In the genomic region with DNA sequence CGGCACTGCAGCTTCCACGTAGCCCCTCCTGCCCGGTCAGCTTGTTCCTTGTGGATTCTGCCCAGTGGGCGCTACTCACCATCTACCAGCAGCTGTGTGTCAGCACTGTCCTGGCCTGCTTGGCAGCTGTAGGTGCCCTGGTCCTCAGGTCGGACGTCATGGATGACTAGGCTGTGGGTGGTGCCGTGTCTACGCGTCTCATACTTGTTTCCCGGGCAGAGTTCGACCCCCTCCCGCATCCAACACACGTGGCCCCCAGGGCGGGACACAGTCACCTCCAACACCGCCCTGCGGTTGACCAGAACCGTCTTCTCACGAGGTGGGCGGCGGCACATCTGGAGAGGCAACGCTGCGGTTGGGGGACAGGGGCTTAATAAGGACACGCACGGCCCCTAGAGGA, we compare ENCODE assay signal across 9 mouse cellular contexts. TPM values are rescaled to one million over a fixed set of nuclear protein-coding genes. Genes with fewer than 3 reads are reported as not detected.
DNase-seq lines count a peak whose midpoint lies in the region; ATAC-seq and TF ChIP-seq lines count a peak whose summit lies in the region.
"Had no signal": no experiment of that assay in that cellular context is flagged by ENCODE, and none has a peak within 500 bp of the region (broad histone marks: within the 10 kb centered on the region; RNA-seq: fewer than 3 reads in every experiment).

No protein-coding gene starts in this region.

- no peak for ATAC-seq in G1E (ENCODE audit: extremely low read depth, insufficient number of reproducible peaks, low FRiP score, poor library complexity, severe bottlenecking)
- peak; percentile 10; the same call in 1 of the 2 replicates for ATAC-seq in hindbrain, postnatal 0 days
- no peak for ATAC-seq in liver, embryonic 13.5 days (ENCODE audit: low read depth)

- no peak overlapping the region for H3K27ac ChIP-seq in hindbrain, postnatal 0 days
- no peak overlapping the region for H3K27ac ChIP-seq in liver, embryonic 13.5 days

- H3K4me3 ChIP-seq in G1E (ENCODE audit: low read depth, low read length) = 0 out of 2 replicates have a peak overlapping the region, but pooled peaks have one; percentile 14
- H3K4me3 ChIP-seq in hindbrain, postnatal 0 days (ENCODE audit: low read length) = peak overlapping the region; percentile 47
- H3K4me3 ChIP-seq in liver, embryonic 13.5 days (replicated peaks) = peak overlapping the region; percentile 49; the same call in 1 of the 2 replicates

- H3K9me3 ChIP-seq in G1E (replicated peaks) = no peaks in the 10 kb centered on the region
- H3K9me3 ChIP-seq in hindbrain, postnatal 0 days (ENCODE audit: low read length) = no peaks in the 10 kb centered on the region
- H3K9me3 ChIP-seq in liver, embryonic 13.5 days (replicated peaks) = no peaks in the 10 kb centered on the region

- peaks cover 42% of the 10 kb centered on the region for H3K27me3 ChIP-seq in G1E (ENCODE audit: insufficient read depth, low read length)
- H3K27me3 ChIP-seq in hindbrain, postnatal 0 days (ENCODE audit: insufficient read depth, low read length) = no peaks in the 10 kb centered on the region
- peaks cover 93% of the 10 kb centered on the region for H3K27me3 ChIP-seq in liver, embryonic 13.5 days

- DNase-seq in adrenal gland, adult 2 months = peak; percentile 28
- DNase-seq in adrenal gland, adult 18-20 months (ENCODE audit: low spot score in 2 of 2) = no peak
- no peak for DNase-seq in G1E (ENCODE audit: low spot score)
- peak; percentile 31 for DNase-seq in hindbrain, postnatal 0 days (ENCODE audit: low spot score)
- no peak for DNase-seq in liver, embryonic 13.5 days
- no peak for DNase-seq in right cerebral cortex, postnatal 14 days
- DNase-seq in right cerebral cortex, postnatal 25 days = no peak
- no peak for DNase-seq in layer of hippocampus, postnatal 10 days (ENCODE audit: low spot score in 2 of 2)

- H3K4me1 ChIP-seq in G1E (ENCODE audit: insufficient read depth, low read depth, low read length) = peaks cover 18% of the 10 kb centered on the region
- peaks cover 3% of the 10 kb centered on the region; the same call in 1 of the 2 replicates for H3K4me1 ChIP-seq in hindbrain, postnatal 0 days (ENCODE audit: insufficient read depth, low read length)
- peaks cover 12% of the 10 kb centered on the region for H3K4me1 ChIP-seq in liver, embryonic 13.5 days (replicated peaks)

- H3K36me3 ChIP-seq in G1E (replicated peaks) = peaks cover 12% of the 10 kb centered on the region
- H3K36me3 ChIP-seq in hindbrain, postnatal 0 days (ENCODE audit: insufficient read depth, low read length) = peaks cover 24% of the 10 kb centered on the region
- no peaks in the 10 kb centered on the region for H3K36me3 ChIP-seq in liver, embryonic 13.5 days

- H3K4me2 ChIP-seq in hindbrain, postnatal 0 days (ENCODE audit: low read depth, low read length) = peak overlapping the region; percentile 83
- H3K4me2 ChIP-seq in liver, embryonic 13.5 days = peak overlapping the region; percentile 64; the same call in 1 of the 2 replicates

- H3K9ac ChIP-seq in hindbrain, postnatal 0 days (replicated peaks; ENCODE audit: low read length) = peak overlapping the region; percentile 48; the same call in 1 of the 2 replicates
- H3K9ac ChIP-seq in liver, embryonic 13.5 days = no peak overlapping the region

- 9% methylated on average over 24 of the region's 24 CpGs for WGBS in hindbrain, postnatal 0 days
- WGBS in liver, embryonic 13.5 days (ENCODE audit: insufficient replicate concordance) = 7% methylated on average over 24 of the region's 24 CpGs

- TF ChIP-seq CTCF in G1E (IDR thresholded peaks at IDR 0.05; ENCODE audit: low read depth, low read length) = no peak
- peak; percentile 28; the same call in 1 of the 2 replicates for TF ChIP-seq CTCF in hindbrain, postnatal 0 days (IDR thresholded peaks at IDR 0.05; ENCODE audit: low read depth)

RNA-seq across cellular contexts. Expression of gene Tmem198, which starts 7.2 kb away (rescaled TPM):
- total RNA-seq in adrenal gland, adult 2 months (2021) = 1 to 10 TPM; 2.5 to 2.8 TPM
- 15.0 and 17.4 TPM in 2 replicates for polyA plus RNA-seq in adrenal gland, adult 2 months (2012; rRNA removed)
- 1 to 10 TPM; 3.5 to 6.2 TPM for total RNA-seq in adrenal gland, adult 18-20 months (2021)
- total RNA-seq in G1E (2014; fragmentation: Nextera tagmentation) = 0.30 TPM in 1 of 2 replicates, not detected in the other
- 0.76 and 1.1 TPM in 2 replicates for total RNA-seq in G1E (2017)
- 4.0 and 4.8 TPM in 2 replicates for polyA plus RNA-seq in G1E (2012)
- total RNA-seq in hindbrain, postnatal 0 days (2014; rRNA removed) = 52.7 and 69.3 TPM in 2 replicates
- 33.9 and 36.4 TPM in 2 replicates for polyA plus RNA-seq in hindbrain, postnatal 0 days (2015; fragmentation: Nextera tagmentation; extraction: Ambion mirVana)
- polyA plus RNA-seq in liver, embryonic 13.5 days (2015; fragmentation: Nextera tagmentation; extraction: Ambion mirVana) = 0.08 and 0.10 TPM in 2 replicates
- 10 to 100 TPM; 48.3 to 53.8 TPM for total RNA-seq in layer of hippocampus, postnatal 10 days (2021)

RNA-seq across cellular contexts. Expression of gene Chpf, which starts 7.5 kb away (rescaled TPM):
- 10 to 100 TPM; 50.9 to 57.8 TPM for total RNA-seq in adrenal gland, adult 2 months (2021)
- 250 and 268 TPM in 2 replicates for polyA plus RNA-seq in adrenal gland, adult 2 months (2012; rRNA removed)
- total RNA-seq in adrenal gland, adult 18-20 months (2021) = 10 to 100 TPM; 58.9 to 59.1 TPM
- total RNA-seq in G1E (2014; fragmentation: Nextera tagmentation) = 19.9 and 23.6 TPM in 2 replicates
- 12.0 and 16.6 TPM in 2 replicates for total RNA-seq in G1E (2017)
- polyA plus RNA-seq in G1E (2012) = 119 and 121 TPM in 2 replicates
- total RNA-seq in hindbrain, postnatal 0 days (2014; rRNA removed) = 155 and 173 TPM in 2 replicates
- polyA plus RNA-seq in hindbrain, postnatal 0 days (2015; fragmentation: Nextera tagmentation; extraction: Ambion mirVana) = 55.3 and 55.8 TPM in 2 replicates
- 5.6 and 5.7 TPM in 2 replicates for polyA plus RNA-seq in liver, embryonic 13.5 days (2015; fragmentation: Nextera tagmentation; extraction: Ambion mirVana)
- 10 to 100 TPM; 78.4 to 79.4 TPM for total RNA-seq in layer of hippocampus, postnatal 10 days (2021)

RNA-seq across cellular contexts. Expression of gene Obsl1, which starts 19.7 kb away (rescaled TPM):
- 10 to 100 TPM; 35.9 to 56.6 TPM for total RNA-seq in adrenal gland, adult 2 months (2021)
- 81.5 and 101 TPM in 2 replicates for polyA plus RNA-seq in adrenal gland, adult 2 months (2012; rRNA removed)
- 10 to 100 TPM; 48.9 to 54.4 TPM for total RNA-seq in adrenal gland, adult 18-20 months (2021)
- total RNA-seq in G1E (2014; fragmentation: Nextera tagmentation) (not detected in 2 replicates), G1E (2017) (0.05 and 0.17 TPM in 2 replicates)
- not detected in 2 replicates for polyA plus RNA-seq in G1E (2012)
- total RNA-seq in hindbrain, postnatal 0 days (2014; rRNA removed) = 52.4 and 62.4 TPM in 2 replicates
- polyA plus RNA-seq in hindbrain, postnatal 0 days (2015; fragmentation: Nextera tagmentation; extraction: Ambion mirVana) = 22.7 and 23.9 TPM in 2 replicates
- 7.4 and 9.0 TPM in 2 replicates for polyA plus RNA-seq in liver, embryonic 13.5 days (2015; fragmentation: Nextera tagmentation; extraction: Ambion mirVana)
- total RNA-seq in layer of hippocampus, postnatal 10 days (2021) = 10 to 100 TPM; 30.7 to 38.2 TPM
- total RNA-seq: neutrophil, adult 5-6 weeks had no signal

RNA-seq across cellular contexts. Expression of gene Inha, which starts 20.3 kb away (rescaled TPM):
- total RNA-seq in adrenal gland, adult 2 months (2021) = 10 to 100 TPM; 15.0 to 38.5 TPM
- polyA plus RNA-seq in adrenal gland, adult 2 months (2012; rRNA removed) = 193 and 227 TPM in 2 replicates
- 10 to 100 TPM; 18.2 to 29.6 TPM for total RNA-seq in adrenal gland, adult 18-20 months (2021)
- not detected in 2 replicates for total RNA-seq in G1E (2014; fragmentation: Nextera tagmentation)
- total RNA-seq in G1E (2017) = not detected in 2 replicates
- polyA plus RNA-seq in G1E (2012) = not detected in 2 replicates
- 28.9 and 31.8 TPM in 2 replicates for total RNA-seq in hindbrain, postnatal 0 days (2014; rRNA removed)
- 20.3 TPM in 2 replicates for polyA plus RNA-seq in hindbrain, postnatal 0 days (2015; fragmentation: Nextera tagmentation; extraction: Ambion mirVana)
- 0.50 and 0.51 TPM in 2 replicates for polyA plus RNA-seq in liver, embryonic 13.5 days (2015; fragmentation: Nextera tagmentation; extraction: Ambion mirVana)
- 10 to 100 TPM; 25.5 to 28.4 TPM for total RNA-seq in layer of hippocampus, postnatal 10 days (2021)
- total RNA-seq: neutrophil, adult 5-6 weeks had no signal

RNA-seq across cellular contexts. Expression of gene Stk11ip, which starts 34.8 kb away (rescaled TPM):
- total RNA-seq in adrenal gland, adult 2 months (2021) = 10 to 100 TPM; 16.6 to 19.3 TPM
- 59.5 and 66.7 TPM in 2 replicates for polyA plus RNA-seq in adrenal gland, adult 2 months (2012; rRNA removed)
- 10 to 100 TPM; 12.6 to 19.5 TPM for total RNA-seq in adrenal gland, adult 18-20 months (2021)
- 25.2 and 35.2 TPM in 2 replicates for total RNA-seq in G1E (2014; fragmentation: Nextera tagmentation)
- 30.0 and 35.3 TPM in 2 replicates for total RNA-seq in G1E (2017)
- polyA plus RNA-seq in G1E (2012) = 201 and 251 TPM in 2 replicates
- total RNA-seq in hindbrain, postnatal 0 days (2014; rRNA removed) = 27.9 and 46.9 TPM in 2 replicates
- 13.5 and 14.0 TPM in 2 replicates for polyA plus RNA-seq in hindbrain, postnatal 0 days (2015; fragmentation: Nextera tagmentation; extraction: Ambion mirVana)
- 5.5 and 6.2 TPM in 2 replicates for polyA plus RNA-seq in liver, embryonic 13.5 days (2015; fragmentation: Nextera tagmentation; extraction: Ambion mirVana)
- total RNA-seq in layer of hippocampus, postnatal 10 days (2021) = 10 to 100 TPM; 22.5 to 23.6 TPM

Comparison
In these comparisons a context has a peak if more than half of its experiments do, and no peak if none do; other contexts are left out.
1. DNase-seq: peak in adrenal gland, adult 2 months (single experiment) and hindbrain, postnatal 0 days (single experiment); none in adrenal gland, adult 18-20 months (0 of 2), G1E (single experiment), liver, embryonic 13.5 days (single experiment), right cerebral cortex, postnatal 14 days (single experiment), right cerebral cortex, postnatal 25 days (single experiment) and layer of hippocampus, postnatal 10 days (0 of 2).
2. RNA of gene Obsl1, which starts 19.7 kb away (total RNA-seq): 35.9 to 56.6 TPM in adrenal gland, adult 2 months, 48.9 to 54.4 TPM in adrenal gland, adult 18-20 months, 52.4 to 62.4 TPM in hindbrain, postnatal 0 days and 30.7 to 38.2 TPM in layer of hippocampus, postnatal 10 days; 0.05 to 0.17 TPM in G1E; every median in the first group is over 10 times any median in the second.
3. Peak in every context shown above with its lines, with median percentiles within 50 percentile points of each other: H3K4me3 ChIP-seq.